Mouse (Mus musculus) kidney, adult 2 months (tissue): ENCODE results near the gene Olfr9. TPM values are rescaled to one million over a fixed set of nuclear protein-coding genes. Genes with fewer than 3 reads are reported as not detected.
"Not testable (repeated sequence)": the region's sequence is repeated elsewhere in the genome, so short reads cannot be mapped to it uniquely, and the experiment has no call there.

ENCODE experiments used
- DNase-seq: peaks from one replicate; pipeline ENCODE4 v3.0.0; 2021
- H3K27ac ChIP-seq: fragments of 200-500 bp; 2 replicates; pipeline ENCODE4 v1.5.1; 2012; ENCODE audit warnings: low read depth, low read length, control low read depth, inconsistent platforms; ENCODE audit not compliant: insufficient read depth
- H3K27me3 ChIP-seq: fragments of 200-500 bp; replicated peaks from 2 replicates; pipeline ENCODE4 v1.6.1; 2012; ENCODE audit warnings: mild to moderate bottlenecking, moderate library complexity, low read length, inconsistent platforms; ENCODE audit not compliant: control insufficient read depth, insufficient read depth
- H3K36me3 ChIP-seq: fragments of 200-500 bp; 2 replicates; pipeline ENCODE4 v1.6.1; 2012; ENCODE audit warnings: mild to moderate bottlenecking, moderate library complexity, low read length, inconsistent platforms; ENCODE audit not compliant: control insufficient read depth, insufficient read depth
- H3K4me1 ChIP-seq: fragments of 200-500 bp; 2 replicates; pipeline ENCODE4 v1.6.1; 2011; ENCODE audit warnings: low read length; ENCODE audit not compliant: control insufficient read depth, insufficient read depth
- H3K4me3 ChIP-seq: fragments of 200-500 bp; 2 replicates; pipeline ENCODE4 v1.5.1; 2011; ENCODE audit warnings: mild to moderate bottlenecking, low read depth, low read length, control low read depth; ENCODE audit not compliant: insufficient read depth
- CTCF ChIP-seq: fragments of 200-500 bp; conservative IDR thresholded peaks from 2 replicates; pipeline ENCODE4 v1.5.1; 2011; ENCODE audit warnings: low read depth, mild to moderate bottlenecking, control low read depth, low read length, moderate library complexity, mixed read lengths; ENCODE audit not compliant: insufficient read depth, insufficient read length
- POLR2A ChIP-seq: fragments of 200-500 bp; IDR thresholded peaks from one replicate; pipeline ENCODE4 v1.6.1; 2011; ENCODE audit warnings: low read depth, low read length, control low read depth
- WGBS: fragments of 180-500 bp; shearing (Covaris S2); methylation state at CpG from one replicate; pipeline ENCODE4 v1.1.7; 2018; 5-methylcytosine and 5-hydroxymethylcytosine counted together
- polyA plus RNA-seq: library from polyadenylated mRNA; depleted of rRNA; stranded (reverse); fragments of >200 nt; gene quantifications from 2 replicates; pipeline ENCODE4 v1.2.3, GENCODE M21; 2012

The Olfr9 gene
- polyA plus RNA-seq, 1 experiment, result not detected

DNA sequence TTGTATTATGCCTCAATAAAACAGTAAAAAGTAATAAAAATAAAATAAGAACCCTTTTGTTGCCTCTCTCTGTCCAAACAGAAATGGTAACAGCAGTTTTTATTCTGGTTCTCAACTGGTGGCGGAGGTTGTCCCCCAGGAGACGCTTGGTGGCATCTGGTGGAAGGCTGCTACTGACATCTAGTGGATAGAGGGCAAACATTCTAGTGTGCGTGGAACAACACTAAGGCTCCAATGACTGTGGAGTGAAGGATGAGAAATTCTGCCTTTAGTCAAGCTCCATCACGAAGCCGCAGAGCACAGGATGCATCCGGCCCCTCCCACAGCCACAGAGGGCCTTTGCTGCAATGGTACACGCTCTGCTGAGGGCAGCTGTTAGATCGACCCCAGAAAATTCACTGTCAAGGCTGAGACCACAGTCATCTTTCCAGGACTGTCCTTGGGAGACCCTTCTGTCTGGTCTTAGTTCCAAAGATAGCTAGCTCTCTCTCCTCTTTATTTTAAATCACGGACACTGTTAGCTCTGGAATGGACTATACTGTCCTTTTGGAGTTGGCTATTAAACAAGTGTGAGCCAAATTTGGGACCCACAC, 11.6 kb upstream of the Olfr9 start:
- Histone ChIP-seq H3K4me3 (no peak overlapping the region), H3K4me1 (peaks cover 2% of the 10 kb centered on the region; the same call in 1 of the 2 replicates), H3K27ac (no peak overlapping the region), H3K27me3 (no peaks in the 10 kb centered on the region), H3K36me3 (no peaks in the 10 kb centered on the region)
- TF ChIP-seq POLR2A, result no peak
- TF ChIP-seq CTCF, result peak; percentile 92
- DNase-seq, result peak; percentile 73
- WGBS, result 17% methylated on average over 9 of the region's 9 CpGs

DNA sequence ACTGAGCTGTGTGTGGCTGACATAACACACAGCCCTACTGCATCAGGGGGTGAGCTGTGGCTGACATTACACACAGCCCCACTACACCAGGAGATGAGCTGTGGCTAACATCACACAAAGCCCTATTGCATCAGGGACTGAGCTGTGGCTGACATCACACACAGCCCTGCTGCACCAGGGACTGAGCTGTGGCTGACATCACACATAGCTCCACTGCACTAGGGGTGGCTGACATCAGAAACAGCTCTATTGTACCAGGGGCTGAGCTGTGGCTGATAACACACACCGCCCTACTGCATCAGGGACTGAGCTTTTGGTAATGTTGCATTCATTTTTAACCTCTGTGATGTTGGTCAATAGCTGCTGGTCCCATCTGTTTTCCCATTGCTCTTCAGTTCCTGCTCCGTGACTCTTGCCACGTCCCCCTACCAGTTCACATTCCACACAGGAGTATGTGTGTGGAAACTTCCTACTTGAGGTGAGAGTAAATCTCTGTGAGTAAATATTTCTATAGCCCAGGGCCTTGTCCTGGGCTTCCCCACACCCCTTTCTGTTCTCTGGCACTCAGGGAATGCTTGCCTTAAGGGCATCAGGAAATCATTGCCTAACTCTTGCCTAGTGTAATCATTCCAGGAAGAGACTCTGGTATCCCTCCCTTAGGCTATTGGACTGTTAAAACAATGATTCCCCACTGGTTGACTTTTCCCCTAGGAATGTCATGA, 8.4 kb upstream of the Olfr9 start:
- peak; percentile 42 for DNase-seq
- no peaks in the 10 kb centered on the region for H3K36me3 ChIP-seq
- 63% methylated on average over 3 of the region's 3 CpGs for WGBS
- no peak overlapping the region for H3K27ac ChIP-seq
- no peak for TF ChIP-seq POLR2A
- TF ChIP-seq CTCF, result no peak
- no peaks in the 10 kb centered on the region for H3K27me3 ChIP-seq
- H3K4me1 ChIP-seq, result peaks cover 2% of the 10 kb centered on the region; the same call in 1 of the 2 replicates
- no peak overlapping the region for H3K4me3 ChIP-seq

DNA sequence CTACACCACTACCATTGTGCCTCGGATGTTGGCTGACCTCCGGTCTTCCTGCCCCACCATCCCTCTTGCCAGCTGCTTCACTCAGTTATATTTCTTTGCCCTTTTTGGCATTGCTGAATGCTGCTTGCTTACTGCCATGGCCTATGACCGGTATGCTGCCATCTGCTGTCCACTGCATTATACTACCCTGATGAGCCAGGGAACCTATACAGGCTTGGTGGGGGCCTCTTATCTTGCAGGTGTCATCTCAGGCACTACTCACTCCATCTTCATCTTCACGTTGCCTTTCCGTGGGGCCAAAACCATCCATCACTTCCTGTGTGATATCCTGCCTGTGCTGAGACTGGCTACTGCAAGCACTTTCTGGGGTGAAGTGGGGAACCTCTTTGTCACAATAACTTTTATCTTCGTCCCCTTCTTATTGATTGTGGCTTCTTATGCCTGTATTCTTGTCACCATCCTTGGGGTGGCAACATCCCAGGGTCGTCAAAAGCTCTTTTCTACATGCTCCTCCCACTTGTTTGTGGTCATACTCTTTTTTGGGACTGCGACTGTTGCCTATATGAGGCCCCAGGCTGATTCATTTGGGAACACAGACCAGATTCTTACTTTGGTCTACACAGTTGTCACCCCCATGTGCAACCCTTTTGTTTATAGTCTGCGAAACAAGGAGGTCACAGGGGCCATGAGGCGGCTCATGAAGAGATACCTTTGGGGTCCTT, 1.1 kb downstream of the Olfr9 start:
- not testable (repeated sequence) for H3K4me3 ChIP-seq, DNase-seq, H3K27ac ChIP-seq, H3K27me3 ChIP-seq, H3K4me1 ChIP-seq, H3K36me3 ChIP-seq
- 60% methylated on average over 7 of the region's 10 CpGs for WGBS

DNA sequence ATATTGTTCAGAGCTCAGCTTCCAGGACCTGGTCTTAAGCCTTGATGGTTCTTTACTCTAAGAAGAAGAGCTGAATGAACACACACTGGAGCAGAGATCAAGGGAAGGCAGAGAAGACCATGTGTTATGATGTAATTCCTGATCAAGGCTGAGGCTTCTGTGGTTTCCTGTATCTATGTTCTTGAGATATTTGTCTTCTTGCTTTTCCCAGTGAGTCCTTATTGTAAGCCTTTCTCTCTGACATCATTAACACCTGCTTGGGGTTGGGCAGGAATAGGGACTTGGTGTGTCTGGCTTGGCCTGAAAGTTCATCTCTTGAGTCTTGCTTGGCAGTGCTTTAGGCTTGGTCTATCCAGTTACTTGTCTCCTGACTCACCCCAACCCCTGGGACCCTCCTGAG, 1.8 kb downstream of the Olfr9 start:
- Histone ChIP-seq H3K27ac (no peak overlapping the region), H3K36me3 (no peaks in the 10 kb centered on the region), H3K4me1 (no peaks in the 10 kb centered on the region), H3K27me3 (no peaks in the 10 kb centered on the region; the same call in 1 of the 2 replicates), H3K4me3 (no peak overlapping the region)
- DNase-seq, result no peak
- no peak for TF ChIP-seq CTCF
- TF ChIP-seq POLR2A, result no peak

DNA sequence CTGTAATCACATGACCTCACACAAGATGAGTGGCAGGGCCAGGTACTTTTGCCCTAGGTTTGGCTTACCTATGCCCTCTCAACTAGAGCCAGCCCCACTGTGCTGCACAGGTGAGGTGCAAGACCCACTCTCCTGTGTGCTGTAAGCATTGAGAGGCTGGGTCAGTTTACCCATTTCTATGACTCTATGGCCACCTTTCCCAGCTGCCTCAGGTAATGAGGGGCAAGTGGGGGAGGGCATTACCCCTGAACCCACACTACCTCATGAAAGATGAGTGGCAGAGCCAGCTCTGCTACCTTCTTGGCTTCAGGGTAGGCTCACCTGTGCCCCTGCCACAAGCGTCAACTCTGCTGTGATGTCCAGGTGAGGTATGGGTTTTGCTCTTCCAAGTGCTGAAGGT, 6.6 kb downstream of the Olfr9 start:
- Histone ChIP-seq H3K27me3 (no peaks in the 10 kb centered on the region; the same call in 1 of the 2 replicates), H3K27ac (no peak overlapping the region), H3K36me3 (no peaks in the 10 kb centered on the region), H3K4me1 (no peaks in the 10 kb centered on the region), H3K4me3 (no peak overlapping the region)
- TF ChIP-seq CTCF, result no peak
- no peak for TF ChIP-seq POLR2A
- no peak for DNase-seq
- 97% methylated on average over 1 of the region's 1 CpGs for WGBS

DNA sequence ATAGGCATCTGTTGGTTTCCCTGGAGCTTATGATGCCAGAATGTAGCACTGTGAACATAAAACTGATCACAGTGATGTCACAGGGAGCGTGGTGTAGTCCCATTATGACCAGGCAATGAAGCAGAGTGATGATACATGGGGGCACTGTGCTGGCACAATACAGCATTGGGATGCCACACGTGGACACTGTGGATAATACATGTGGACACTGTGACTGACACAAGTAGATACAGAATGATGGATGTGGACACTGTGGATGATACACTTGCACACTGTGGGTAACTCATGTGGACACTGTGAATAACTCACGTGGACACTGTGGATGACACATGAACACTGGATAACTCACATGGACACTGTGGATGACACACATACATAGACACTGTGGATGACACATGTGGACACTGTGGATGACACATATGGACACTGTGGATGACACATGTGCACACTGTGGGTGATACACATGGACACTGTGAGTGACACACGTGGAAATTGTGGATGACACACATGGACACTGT, 7.4 kb downstream of the Olfr9 start:
- WGBS, result 75% methylated on average over 4 of the region's 4 CpGs
- no peak overlapping the region for H3K27ac ChIP-seq

More for the DNA sequence above, 7.4 kb downstream of the Olfr9 start:
- H3K4me1 ChIP-seq, result no peaks in the 10 kb centered on the region
- TF ChIP-seq CTCF (no peak), POLR2A (no peak)
- no peaks in the 10 kb centered on the region for H3K36me3 ChIP-seq
- no peaks in the 10 kb centered on the region for H3K27me3 ChIP-seq
- DNase-seq, result no peak
- H3K4me3 ChIP-seq, result no peak overlapping the region
